Mouse (Mus musculus): Measurements from ENCODE around the gene Nol9.

- TF ChIP-seq POLR2A (IDR thresholded peaks at IDR 0.05; ENCODE audit: low read depth, low read length) (no peak), CTCF (IDR thresholded peaks at IDR 0.05; ENCODE audit: extremely low read depth, insufficient read depth, insufficient read length, insufficient replicate concordance) (no peak)
These were observed 62.8 kb downstream of the Nol9 start for GRCm38 (mm10) chr4:152101921-152102320.
